Mouse (Mus musculus): ENCODE data around the gene Itpkc. TPM values are rescaled to one million over a fixed set of nuclear protein-coding genes. Genes with fewer than 3 reads are reported as not detected.

Gene Itpkc
- total and polyA plus RNA-seq, 3 experiments = 4.0 to 8.1 (median 4.0) TPM

- no peak for TF ChIP-seq GABPA (IDR thresholded peaks at IDR 0.05; ENCODE audit: insufficient replicate concordance, low read depth, low read length)
- peak; percentile 61; the same call in 1 of the 2 replicates for TF ChIP-seq MXI1 (IDR thresholded peaks at IDR 0.05; ENCODE audit: low read depth, low read length)
- TF ChIP-seq EP300 (IDR thresholded peaks at IDR 0.05; ENCODE audit: low read length) = peak; percentile 48; the same call in 1 of the 2 replicates
- TF ChIP-seq BHLHE40 (IDR thresholded peaks at IDR 0.05; ENCODE audit: low read depth, low read length) = peak; percentile 55
- no peak for TF ChIP-seq SMC3 (IDR thresholded peaks at IDR 0.05; ENCODE audit: low read depth, low read length)
- TF ChIP-seq ETS1 (conservative IDR thresholded peaks at IDR 0.05; ENCODE audit: low read depth, low read length) = peak; percentile 80
- peak; percentile 67 for TF ChIP-seq MAX (IDR thresholded peaks at IDR 0.05; ENCODE audit: low read length)
Measured at GRCm38 (mm10) chr7:27161744-27162143, 66.7 kb downstream of the Itpkc start (continued).

- in situ Hi-C loops (cut with MboI; ENCODE audit: low pct_ligation_motif_present, low pct_unique_long_range_greater_than_20kb, low sequenced_read_pairs) = loop anchor here (5.0 kb wide), 1 partner anchor 66 kb away; the partner anchor contains the start of gene Itpkc
- dilution Hi-C loops (cut with MboI; ENCODE audit: extremely low pct_ligation_motif_present, extremely low pct_unique_long_range_greater_than_20kb, low sequenced_read_pairs) = no loop called here
- no peak for TF ChIP-seq HCFC1 (IDR thresholded peaks at IDR 0.05; ENCODE audit: low read depth, low read length)
- TF ChIP-seq SMC3 (IDR thresholded peaks at IDR 0.05; ENCODE audit: low read depth, low read length) = no peak
- TF ChIP-seq MYC (IDR thresholded peaks at IDR 0.05; ENCODE audit: low read depth, low read length) = no peak
- no peak for TF ChIP-seq KAT2A (IDR thresholded peaks at IDR 0.05; ENCODE audit: insufficient replicate concordance, low read length)
- TF ChIP-seq USF2 (conservative IDR thresholded peaks at IDR 0.05; ENCODE audit: low read depth, low read length) = no peak
- TF ChIP-seq JUN (IDR thresholded peaks at IDR 0.05; ENCODE audit: insufficient read depth, low read depth, low read length) = no peak
- no peak for TF ChIP-seq PAX5 (IDR thresholded peaks at IDR 0.05; ENCODE audit: low read length)
- no peak for TF ChIP-seq MEF2A (IDR thresholded peaks at IDR 0.05; ENCODE audit: borderline replicate concordance, low read depth, low read length)
- no peak for TF ChIP-seq RCOR1 (conservative IDR thresholded peaks at IDR 0.05; ENCODE audit: low read depth, low read length)
- no peak for TF ChIP-seq IRF4 (IDR thresholded peaks at IDR 0.05; ENCODE audit: low read depth, low read length)
- Histone ChIP-seq H3K4me2 (ENCODE audit: insufficient read depth, low read depth, poor library complexity, severe bottlenecking) (no peak overlapping the region), H3K27me3 (replicated peaks) (no peaks in the 10 kb centered on the region), H3K79me2 (replicated peaks; ENCODE audit: control insufficient read depth, extremely low read depth, insufficient read depth, poor library complexity, severe bottlenecking) (peaks cover 48% of the 10 kb centered on the region), H3K36me3 (replicated peaks in 1 of 2; ENCODE audit: control insufficient read depth in 1 of 2, insufficient read depth in 1 of 2, low read length in 1 of 2) (peaks cover 43 to 85% of the 10 kb centered on the region in 2 experiments), H3K27ac (ENCODE audit: insufficient read depth, low read depth) (peak overlapping the region; percentile 47; the same call in 1 of the 2 replicates), H3K4me1 (ENCODE audit: control insufficient read depth in 1 of 2, insufficient read depth in 2 of 2) (peaks cover 27 to 64% of the 10 kb centered on the region in 2 experiments), H3K9ac (ENCODE audit: insufficient read depth, low read depth) (no peak overlapping the region; the same call in 1 of the 2 replicates), H3K9me3 (replicated peaks; ENCODE audit: low read length) (no peaks in the 10 kb centered on the region), H3K4me3 (replicated peaks in 1 of 3; ENCODE audit: low read depth in 2 of 3, low read length in 2 of 3, poor library complexity in 1 of 3) (peak overlapping the region in 1 of 3 experiments; percentile 92)
- DNase-seq (ENCODE audit: extremely low read depth) = no peak
Measured at GRCm38 (mm10) chr7:27160921-27161320, 67.5 kb downstream of the Itpkc start.

GRCm38 (mm10) chr7:27159882-27160281 is 68.6 kb downstream of the Itpkc start:
- Histone ChIP-seq H3K9me3 (replicated peaks; ENCODE audit: low read length) (no peaks in the 10 kb centered on the region), H3K4me2 (ENCODE audit: insufficient read depth, low read depth, poor library complexity, severe bottlenecking) (no peak overlapping the region), H3K9ac (ENCODE audit: insufficient read depth, low read depth) (no peak overlapping the region), H3K79me2 (replicated peaks; ENCODE audit: control insufficient read depth, extremely low read depth, insufficient read depth, poor library complexity, severe bottlenecking) (peaks cover 38% of the 10 kb centered on the region), H3K27ac (ENCODE audit: insufficient read depth, low read depth) (no peak overlapping the region), H3K27me3 (replicated peaks) (no peaks in the 10 kb centered on the region), H3K4me3 (replicated peaks in 1 of 3; ENCODE audit: low read depth in 2 of 3, low read length in 2 of 3, poor library complexity in 1 of 3) (no peak overlapping the region), H3K36me3 (replicated peaks in 1 of 2; ENCODE audit: control insufficient read depth in 1 of 2, insufficient read depth in 1 of 2, low read length in 1 of 2) (peaks cover 40 to 90% of the 10 kb centered on the region in 2 experiments), H3K4me1 (ENCODE audit: control insufficient read depth in 1 of 2, insufficient read depth in 2 of 2) (peaks cover 27 to 64% of the 10 kb centered on the region in 2 experiments)
- in situ Hi-C loops (cut with MboI; ENCODE audit: low pct_ligation_motif_present, low pct_unique_long_range_greater_than_20kb, low sequenced_read_pairs) (loop anchor here (5.0 kb wide), 2 partner anchors 67 to 127 kb away; partner anchors contain the start of gene Itpkc), dilution Hi-C loops (cut with MboI; ENCODE audit: extremely low pct_ligation_motif_present, extremely low pct_unique_long_range_greater_than_20kb, low sequenced_read_pairs) (no loop called here)
- peak; percentile 86 for DNase-seq (ENCODE audit: extremely low read depth)
- TF ChIP-seq ETS1 (conservative IDR thresholded peaks at IDR 0.05; ENCODE audit: low read depth, low read length) = no peak
- TF ChIP-seq NRF1 (IDR thresholded peaks at IDR 0.05; ENCODE audit: low read depth, low read length) = no peak
- 0 out of 2 replicates have a peak, but pooled peaks have one; percentile 14 for TF ChIP-seq BHLHE40 (IDR thresholded peaks at IDR 0.05; ENCODE audit: low read depth, low read length)
- no peak for TF ChIP-seq RCOR1 (conservative IDR thresholded peaks at IDR 0.05; ENCODE audit: low read depth, low read length)
- no peak for TF ChIP-seq TCF12 (IDR thresholded peaks at IDR 0.05; ENCODE audit: low read depth, low read length)
- TF ChIP-seq MAZ (IDR thresholded peaks at IDR 0.05; ENCODE audit: low read depth, low read length) = 0 out of 2 replicates have a peak, but pooled peaks have one; percentile 60
- no peak for TF ChIP-seq ZMIZ1 (IDR thresholded peaks at IDR 0.05; ENCODE audit: low read depth, low read length)
- peak; percentile 82 for TF ChIP-seq RAD21 (IDR thresholded peaks at IDR 0.05; ENCODE audit: low read depth, low read length)
- TF ChIP-seq CTCF (conservative IDR thresholded peaks at IDR 0.05 in 1 of 2, IDR thresholded peaks at IDR 0.05 in 1 of 2; ENCODE audit: low read depth in 2 of 2, low read length in 2 of 2) = peak; percentile 81 to 94
- peak; percentile 72 for TF ChIP-seq MXI1 (IDR thresholded peaks at IDR 0.05; ENCODE audit: low read depth, low read length)
- TF ChIP-seq CHD1 (IDR thresholded peaks at IDR 0.05; ENCODE audit: low read depth, low read length) = no peak
- no peak for TF ChIP-seq MAFK (IDR thresholded peaks at IDR 0.05; ENCODE audit: insufficient replicate concordance, low read length)
- TF ChIP-seq UBTF (IDR thresholded peaks at IDR 0.05; ENCODE audit: low read depth, low read length) = no peak
- TF ChIP-seq USF2 (conservative IDR thresholded peaks at IDR 0.05; ENCODE audit: low read depth, low read length) = no peak
- no peak for TF ChIP-seq KAT2A (IDR thresholded peaks at IDR 0.05; ENCODE audit: insufficient replicate concordance, low read length)
- no peak for TF ChIP-seq JUND (conservative IDR thresholded peaks at IDR 0.05; ENCODE audit: low read depth, low read length)
- TF ChIP-seq NELFE (IDR thresholded peaks at IDR 0.05; ENCODE audit: low read depth, low read length) = peak; percentile 38; the same call in 1 of the 2 replicates
- TF ChIP-seq SMC3 (IDR thresholded peaks at IDR 0.05; ENCODE audit: low read depth, low read length) = peak; percentile 96
- TF ChIP-seq JUN (IDR thresholded peaks at IDR 0.05; ENCODE audit: insufficient read depth, low read depth, low read length) = no peak
- no peak for TF ChIP-seq EP300 (IDR thresholded peaks at IDR 0.05; ENCODE audit: low read length)
- no peak for TF ChIP-seq PAX5 (IDR thresholded peaks at IDR 0.05; ENCODE audit: low read length)
